Mouse (Mus musculus): ENCODE data around the gene Ccnq.

Ccnq gene

GRCm38 (mm10) chr11:78750885-78751842 lies at the start of gene Ccnq:
TSS of gene Ccnq (minus strand) at chr11:78751729.
- peak; percentile 66 to 71 for DNase-seq (ENCODE audit: low spot score in 2 of 2)

GRCm38 (mm10) chr11:78801094-78801493 lies 49.6 kb upstream of the Ccnq start:
- DNase-seq (ENCODE audit: low spot score in 2 of 2), result no peak

GRCm38 (mm10) chr11:78796072-78796729 lies 44.7 kb upstream of the Ccnq start:
- no peak for DNase-seq (ENCODE audit: low spot score in 2 of 2)

- no peak for DNase-seq (ENCODE audit: low spot score in 2 of 2)
Observed at GRCm38 (mm10) chr11:78793116-78793515, 41.6 kb upstream of the Ccnq start.

GRCm38 (mm10) chr11:78792465-78792864 lies 40.9 kb upstream of the Ccnq start:
- no peak for DNase-seq (ENCODE audit: low spot score in 2 of 2)

GRCm38 (mm10) chr11:78792055-78792454 lies 40.5 kb upstream of the Ccnq start:
- no peak for DNase-seq (ENCODE audit: low spot score in 2 of 2)

- DNase-seq (ENCODE audit: low spot score in 2 of 2), result peak in 1 of 2 experiments; percentile 38
Observed at GRCm38 (mm10) chr11:78791582-78791981, 40.1 kb upstream of the Ccnq start.

- DNase-seq (ENCODE audit: low spot score in 2 of 2), result no peak
Observed at GRCm38 (mm10) chr11:78789370-78790060, 38.0 kb upstream of the Ccnq start.

GRCm38 (mm10) chr11:78786013-78786431 lies 34.5 kb upstream of the Ccnq start:
- DNase-seq (ENCODE audit: low spot score in 2 of 2), result no peak

- no peak for DNase-seq (ENCODE audit: low spot score in 2 of 2)
Observed at GRCm38 (mm10) chr11:78782791-78783347, 31.3 kb upstream of the Ccnq start.

- DNase-seq (ENCODE audit: low spot score in 2 of 2), result no peak
Observed at GRCm38 (mm10) chr11:78782326-78782725, 30.8 kb upstream of the Ccnq start.

- DNase-seq (ENCODE audit: low spot score in 2 of 2), result no peak
Observed at GRCm38 (mm10) chr11:78780571-78780970, 29.0 kb upstream of the Ccnq start.

GRCm38 (mm10) chr11:78780002-78780401 lies 28.5 kb upstream of the Ccnq start:
- no peak for DNase-seq (ENCODE audit: low spot score in 2 of 2)

- DNase-seq (ENCODE audit: low spot score in 2 of 2), result no peak
Observed at GRCm38 (mm10) chr11:78777851-78778680, 26.5 kb upstream of the Ccnq start.

GRCm38 (mm10) chr11:78771751-78772283 lies 20.3 kb upstream of the Ccnq start:
- DNase-seq (ENCODE audit: low spot score in 2 of 2), result no peak

GRCm38 (mm10) chr11:78770436-78770835 lies 18.9 kb upstream of the Ccnq start:
- DNase-seq (ENCODE audit: low spot score in 2 of 2), result no peak

- DNase-seq (ENCODE audit: low spot score in 2 of 2), result no peak
Observed at GRCm38 (mm10) chr11:78768778-78769177, 17.2 kb upstream of the Ccnq start.

GRCm38 (mm10) chr11:78766069-78766830 lies 14.7 kb upstream of the Ccnq start:
- no peak for DNase-seq (ENCODE audit: low spot score in 2 of 2)

GRCm38 (mm10) chr11:78764820-78765219 lies 13.3 kb upstream of the Ccnq start:
- DNase-seq (ENCODE audit: low spot score in 2 of 2), result peak in 1 of 2 experiments; percentile 8

GRCm38 (mm10) chr11:78764304-78764703 lies 12.8 kb upstream of the Ccnq start:
- DNase-seq (ENCODE audit: low spot score in 2 of 2), result no peak
